Mouse (Mus musculus): ENCODE measurements at regions not wholly inside any gene's neighbourhood (a gene's known extent, or its start where the extent isn't known, plus 50 kb on each side); places are given as distances from the start of the nearest gene placed in this dataset.
"Not testable (repeated sequence)": the region's sequence is repeated elsewhere in the genome, so short reads cannot be mapped to it uniquely, and the experiment has no call there.

DNA sequence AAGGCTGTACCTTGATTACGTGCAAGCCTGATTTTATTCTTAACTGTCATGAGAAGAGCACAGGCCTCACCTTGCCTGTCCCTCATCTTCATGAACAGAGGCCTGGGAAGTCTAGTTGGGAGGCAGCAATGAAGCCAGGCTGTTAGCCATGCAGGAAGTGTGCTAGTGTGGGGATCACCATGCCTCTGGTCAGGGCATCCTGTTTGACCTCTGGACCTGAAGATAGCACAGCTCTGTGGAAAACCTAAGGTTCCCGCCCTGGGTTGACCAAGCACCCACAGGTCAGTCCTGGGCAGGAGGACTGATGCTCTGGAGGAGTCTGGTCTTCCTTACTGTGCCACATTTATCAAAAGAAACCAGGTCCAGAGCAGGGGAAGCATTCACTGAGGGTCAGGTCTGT is 157.6 kb downstream of the Gm906 start:
- ATAC-seq (ENCODE audit: poor library complexity, severe bottlenecking), result 0 out of 2 replicates have a peak, but pooled peaks have one; percentile 21

DNA sequence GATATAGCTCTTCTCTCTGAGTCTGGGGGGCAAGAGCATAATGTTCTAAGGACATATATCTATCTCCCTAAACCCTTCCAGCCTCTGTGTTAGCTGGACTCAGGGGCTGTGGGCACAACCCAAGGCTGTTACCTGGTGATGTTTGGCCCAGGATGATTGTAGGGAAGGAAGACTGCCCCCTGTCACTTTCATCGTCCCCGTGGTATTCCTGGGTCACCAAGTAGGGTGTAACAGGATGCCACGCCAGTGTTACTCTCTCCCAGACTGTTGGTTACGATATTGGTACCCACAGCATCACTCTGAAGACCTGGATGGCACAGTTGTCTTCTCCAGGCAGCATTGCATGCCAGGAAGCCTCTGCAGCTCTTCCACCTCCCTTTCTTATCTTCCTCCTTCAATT is 185.3 kb downstream of the Gm906 start:
- ATAC-seq (ENCODE audit: poor library complexity, severe bottlenecking), result no peak

DNA sequence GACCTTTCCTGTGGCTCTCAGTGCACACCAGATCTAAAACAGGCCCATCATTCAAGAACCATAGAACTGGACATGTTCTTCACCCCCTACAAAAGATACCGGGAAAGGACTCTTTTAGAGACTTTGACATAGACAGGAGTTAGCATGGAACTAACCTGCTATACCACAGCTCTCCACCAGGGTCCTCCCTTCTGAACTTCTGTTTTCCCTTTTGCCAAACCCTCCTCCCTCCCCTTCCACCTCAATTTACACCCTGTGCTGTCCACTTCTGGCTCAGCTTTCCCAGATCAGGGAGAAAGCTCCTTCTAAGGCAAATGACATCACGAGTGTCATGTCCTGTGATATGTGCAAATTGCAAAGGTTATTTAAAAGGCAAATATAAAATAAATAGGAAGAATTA is 185.7 kb downstream of the Gm906 start:
- peak; percentile 49; the same call in 1 of the 2 replicates for ATAC-seq (ENCODE audit: poor library complexity, severe bottlenecking)

DNA sequence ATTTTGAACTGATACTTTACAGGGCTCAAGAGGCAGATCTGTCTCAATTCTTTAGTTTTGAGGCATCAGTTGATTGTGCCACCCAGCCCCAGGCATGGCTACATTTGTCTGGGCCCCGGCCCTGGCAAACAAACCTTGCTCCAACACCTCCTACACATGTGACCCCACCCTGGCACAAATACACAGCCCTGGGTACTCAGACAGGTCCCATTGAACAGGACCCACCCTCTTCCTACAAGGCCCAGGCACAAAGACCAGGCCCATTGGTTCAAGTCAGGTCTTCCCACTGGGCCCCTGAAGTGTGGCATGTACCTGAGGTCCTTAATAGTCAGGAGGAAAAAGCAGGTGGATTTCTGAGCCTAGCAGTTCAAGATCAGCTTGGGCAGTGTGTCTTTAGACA is 190.4 kb downstream of the Gm906 start:
- not testable (repeated sequence) for ATAC-seq (ENCODE audit: poor library complexity, severe bottlenecking)

DNA sequence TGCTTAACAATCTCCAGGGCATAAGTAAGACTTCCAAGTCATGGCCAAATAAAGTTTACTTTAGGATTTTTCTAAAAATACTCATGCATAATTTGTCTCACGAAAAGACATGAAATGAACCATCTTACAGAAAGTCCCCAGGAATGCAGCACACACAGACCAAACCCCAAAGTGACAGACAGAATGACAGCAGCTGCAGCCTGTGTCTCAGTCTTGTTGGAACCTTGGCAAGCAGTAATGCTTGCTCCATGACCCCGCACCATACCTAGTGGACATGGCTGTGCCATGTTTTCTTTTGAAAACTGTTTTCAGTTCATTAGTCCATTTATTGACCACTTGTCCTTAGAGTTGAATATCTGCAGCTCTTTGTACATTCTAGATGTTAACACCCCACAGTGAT is 191.1 kb downstream of the Gm906 start:
- ATAC-seq (ENCODE audit: poor library complexity, severe bottlenecking), result not testable (repeated sequence)

DNA sequence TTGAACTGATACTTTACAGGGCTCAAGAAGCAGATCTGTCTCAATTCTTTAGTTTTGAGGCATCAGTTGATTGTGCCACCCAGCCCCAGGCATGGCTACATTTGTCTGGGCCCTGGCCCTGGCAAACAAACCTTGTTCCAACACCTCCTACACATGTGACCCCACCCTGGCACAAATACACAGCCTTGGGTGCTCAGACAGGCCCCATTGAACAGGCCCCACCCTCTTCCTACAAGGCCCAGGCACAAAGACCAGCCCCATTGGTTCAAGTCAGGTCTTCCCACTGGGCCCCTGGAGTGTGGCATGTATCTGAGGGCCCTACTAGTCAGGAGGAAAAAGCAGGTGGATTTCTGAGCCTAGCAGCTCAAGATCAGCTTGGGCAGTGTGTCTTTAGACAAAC is 198.4 kb downstream of the Gm906 start:
- ATAC-seq (ENCODE audit: poor library complexity, severe bottlenecking), result not testable (repeated sequence)

DNA sequence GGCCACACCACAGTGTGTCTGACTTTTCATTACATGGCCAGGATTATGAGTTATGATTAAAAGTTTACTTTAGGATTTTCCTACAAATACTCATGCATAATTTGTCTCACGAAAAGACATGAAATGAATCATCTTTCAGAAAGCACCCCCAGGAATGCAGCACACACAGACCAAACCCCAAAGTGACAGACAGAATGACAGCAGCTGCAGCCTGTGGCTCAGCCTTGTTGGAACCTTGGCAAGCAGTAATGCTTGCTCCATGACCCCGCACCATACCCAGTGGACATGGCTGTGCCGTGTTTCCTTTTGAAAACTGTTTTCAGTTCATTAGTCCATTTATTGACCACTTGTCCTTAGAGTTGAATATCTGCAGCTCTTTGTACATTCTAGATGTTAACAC is 199.0 kb downstream of the Gm906 start:
- ATAC-seq (ENCODE audit: poor library complexity, severe bottlenecking), result not testable (repeated sequence)

DNA sequence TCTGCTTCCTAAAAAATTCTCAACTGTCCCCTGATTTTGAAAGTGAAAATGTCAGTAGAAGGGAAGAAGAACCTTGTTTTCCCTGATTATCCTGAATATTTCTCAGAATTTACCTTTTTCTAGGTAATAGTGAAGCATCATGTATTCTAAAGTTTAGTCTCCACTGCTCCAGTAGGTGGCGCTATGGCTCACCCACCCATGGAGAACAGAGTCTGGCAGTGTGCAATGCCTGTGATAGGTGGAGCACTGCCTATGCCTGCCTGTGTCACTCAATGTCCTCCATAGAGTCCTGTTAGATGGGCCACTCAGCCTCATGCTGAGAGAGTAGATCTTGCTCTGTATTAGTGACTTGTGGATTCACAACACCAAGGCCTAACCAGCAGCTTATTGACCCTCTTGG is 218.4 kb downstream of the Gm906 start:
- peak; percentile 52 for ATAC-seq (ENCODE audit: poor library complexity, severe bottlenecking)

DNA sequence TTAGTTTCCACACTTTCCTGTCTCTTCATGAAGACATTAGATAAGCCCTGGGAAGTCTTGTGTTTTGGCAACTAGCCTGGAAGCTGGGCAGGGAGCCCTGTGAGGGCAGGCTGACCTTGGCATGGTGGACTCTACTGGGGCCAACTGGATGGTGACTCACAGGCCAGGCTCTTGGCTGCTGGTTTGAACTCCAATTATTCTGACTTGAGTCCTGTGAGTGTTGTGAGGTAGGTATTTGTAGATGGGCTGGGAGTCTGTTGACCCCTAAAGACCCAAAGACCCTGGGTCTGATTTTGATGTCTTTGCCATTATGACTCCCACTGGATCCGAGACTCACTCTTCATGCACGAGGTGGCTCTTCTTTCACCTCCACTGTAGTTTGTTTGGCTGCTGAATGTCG is 208.9 kb upstream of the Gm30302 start:
- ATAC-seq (ENCODE audit: poor library complexity, severe bottlenecking), result not testable (repeated sequence)

DNA sequence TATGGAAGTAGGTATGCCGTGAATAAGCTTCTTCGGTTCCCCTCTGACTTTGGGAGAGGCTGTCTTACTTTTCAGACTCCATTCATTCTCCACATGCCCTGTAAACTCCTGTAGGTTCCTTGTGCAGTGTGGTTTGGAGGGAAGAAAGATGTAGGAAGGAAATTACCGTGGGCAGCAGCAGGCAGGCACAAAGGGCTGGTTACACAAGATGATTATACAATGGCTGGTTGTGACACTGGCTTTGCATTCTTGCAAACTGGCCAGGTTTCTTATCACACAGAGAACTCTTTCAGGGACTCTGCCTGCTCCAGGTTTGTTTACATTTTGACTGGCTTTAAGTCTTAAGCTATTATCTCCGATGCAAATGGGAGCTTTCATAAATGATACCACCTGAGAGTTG is 167.3 kb upstream of the Gm30302 start:
- peak; percentile 82 for ATAC-seq (ENCODE audit: poor library complexity, severe bottlenecking)

DNA sequence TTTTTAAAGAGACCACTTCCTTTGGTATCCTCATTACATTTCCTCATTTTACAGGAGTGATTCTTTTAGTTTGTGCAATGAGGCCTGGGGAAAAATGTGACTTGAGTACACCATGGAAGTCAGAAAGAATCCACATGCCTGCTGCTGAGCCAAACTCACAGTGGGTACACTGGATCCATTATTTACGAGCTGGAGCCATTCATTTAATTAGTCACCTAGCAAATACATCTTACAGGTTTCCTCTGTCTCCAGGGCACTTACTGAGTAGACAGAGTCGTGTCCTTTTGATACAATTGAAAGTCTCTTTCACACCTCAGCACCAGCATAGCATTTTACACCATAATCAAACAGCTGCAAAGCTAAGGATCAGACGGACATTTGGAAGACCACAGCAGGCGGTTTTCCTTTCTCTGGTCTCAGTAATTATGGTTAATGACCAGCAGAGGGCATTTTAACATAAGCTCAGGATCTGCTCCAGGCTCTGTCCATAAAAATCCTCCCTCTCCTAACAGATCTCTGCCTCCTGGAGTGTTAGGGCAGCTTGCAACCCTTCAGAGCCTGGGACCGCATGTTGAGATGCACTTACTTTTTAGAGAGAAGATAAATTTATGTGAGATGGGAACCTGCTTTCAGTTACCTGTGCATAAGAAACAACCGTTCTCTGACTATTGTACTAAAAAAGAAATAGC is 159.3 kb upstream of the Gm30302 start:
- peak; percentile 70 for ATAC-seq (ENCODE audit: poor library complexity, severe bottlenecking)

DNA sequence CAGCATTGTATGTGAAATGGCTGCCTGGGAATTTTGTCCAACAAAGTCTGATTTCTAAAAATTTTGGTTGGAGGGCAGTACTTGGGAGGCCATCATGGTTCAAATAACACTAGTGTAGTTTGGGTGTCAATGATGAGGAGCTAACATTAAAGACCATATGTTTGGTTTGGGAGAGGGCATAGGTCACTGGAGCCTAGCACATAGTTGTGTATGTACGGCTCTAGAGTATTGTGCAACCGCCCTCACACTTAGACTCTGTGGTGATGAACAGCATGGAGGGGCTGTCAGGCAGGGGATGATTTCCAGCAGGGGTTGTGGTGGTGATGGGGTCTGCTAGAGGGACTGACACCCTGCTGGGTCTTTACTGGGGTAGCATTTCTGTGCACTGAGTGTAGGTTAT is 117.0 kb upstream of the Gm30302 start:
- ATAC-seq (ENCODE audit: poor library complexity, severe bottlenecking), result no peak

Measured in megakaryocyte, adult 5-6 weeks (primary cell).